Mouse (Mus musculus): ENCODE results near the gene Bbs5. TPM values are rescaled to one million over a fixed set of nuclear protein-coding genes. Genes with fewer than 3 reads are reported as not detected.

Gene Bbs5
- 0.66 TPM for polyA plus RNA-seq (2017; shearing (Covaris generic))

DNA sequence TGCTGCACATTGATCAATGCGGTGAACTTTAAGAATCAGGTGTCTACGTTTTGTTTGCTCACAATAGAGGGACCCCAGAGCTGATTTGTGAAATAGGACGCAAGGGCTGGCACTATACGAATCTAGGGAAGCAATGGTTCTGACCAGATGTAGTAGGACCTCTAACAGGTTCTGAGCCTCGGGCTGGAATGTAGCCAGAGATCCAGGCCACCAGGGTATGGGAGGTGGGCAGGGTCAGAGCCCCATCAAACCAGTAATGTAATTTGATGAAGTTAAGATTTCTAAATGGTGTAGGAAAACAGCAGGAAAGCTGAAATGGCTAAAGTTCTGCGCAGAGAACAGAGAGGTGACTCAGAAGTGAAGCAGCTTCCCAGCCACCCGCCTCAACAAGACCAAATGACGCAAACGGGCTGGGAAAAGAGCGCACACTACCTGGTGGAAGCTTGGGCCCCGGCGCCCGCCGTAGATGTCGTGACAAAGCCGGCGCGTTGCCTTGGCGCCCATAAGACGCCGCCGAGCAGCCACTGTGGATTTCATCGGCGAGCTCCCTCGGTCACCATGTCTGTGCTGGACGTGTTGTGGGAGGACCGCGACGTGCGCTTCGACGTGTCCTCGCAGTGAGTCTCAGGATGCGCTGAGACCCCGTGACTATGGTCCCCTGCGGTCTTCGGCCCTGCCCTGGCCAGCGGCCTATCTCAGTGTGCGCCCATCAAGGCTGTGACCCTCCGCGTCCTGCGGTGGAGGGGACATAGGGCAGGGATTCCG lies at the start of gene Bbs5:
TSS of gene Bbs5 (plus strand) at position 446 of the 765 bp plus-strand sequence.

DNA sequence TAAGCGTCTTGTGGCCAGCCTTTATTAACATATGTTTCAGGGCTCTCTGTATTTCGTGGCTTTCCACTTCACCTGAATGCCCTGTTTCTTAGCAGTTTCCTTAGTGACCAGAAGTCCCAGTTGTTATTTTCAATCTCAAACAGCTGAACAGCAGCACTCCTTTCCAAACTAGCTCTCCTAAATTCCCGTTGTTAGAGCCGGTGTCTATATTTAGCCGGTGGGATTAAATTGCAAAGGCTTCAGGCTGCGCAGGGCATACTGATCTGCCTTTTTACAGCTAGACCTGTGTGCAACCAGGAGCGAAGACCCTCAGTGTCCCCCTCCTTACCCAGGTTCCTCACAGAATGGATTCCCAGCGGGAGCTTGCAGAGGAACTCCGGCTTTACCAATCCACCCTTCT lies 22.9 kb downstream of the Bbs5 start, which contains the start of gene Klhl41:
TSS of gene Klhl41 (plus strand) at position 268 of the 400 bp plus-strand sequence.

DNA sequence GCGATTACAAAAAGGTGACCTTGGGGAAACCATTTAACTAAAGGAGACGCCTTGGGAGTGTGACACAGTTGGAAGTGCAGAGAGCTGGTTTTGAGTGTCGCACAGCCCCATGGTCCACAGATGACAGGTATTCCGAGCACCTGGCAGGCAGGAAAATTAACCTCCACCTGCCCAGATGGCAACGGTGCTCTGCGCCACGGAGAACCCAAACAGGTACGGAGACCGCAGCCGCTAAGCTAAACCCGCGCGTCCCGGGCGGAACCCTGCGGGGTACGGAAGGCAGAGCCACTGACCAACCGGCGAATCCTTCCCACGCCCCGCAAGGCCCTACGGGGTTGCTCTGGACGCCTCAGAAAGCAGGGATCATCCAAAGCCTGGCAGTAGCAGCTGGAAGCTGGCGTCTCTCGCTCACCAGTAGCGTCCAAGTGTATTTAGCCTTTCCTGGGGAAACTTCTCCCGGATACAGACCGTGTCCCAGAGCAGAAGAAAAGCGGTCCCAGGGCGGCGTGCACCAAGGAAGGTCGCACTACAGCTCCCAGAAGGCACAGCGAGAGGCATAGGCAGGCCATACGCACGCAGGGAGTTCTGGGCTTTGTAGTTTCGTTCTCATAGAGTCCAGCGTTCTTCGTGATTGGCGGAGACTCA lies 66.1 kb downstream of the Bbs5 start, which contains the start of gene Fastkd1:
TSS of gene Fastkd1 (minus strand) at position 536 of the 645 bp plus-strand sequence.

Other genes starting within 250 kb of the Bbs5 start
- not detected for gene Lrp2, start 61.1 kb upstream of the Bbs5 start, polyA plus RNA-seq (2017; shearing (Covaris generic))
- gene Klhl41, start 22.9 kb downstream of the Bbs5 start, polyA plus RNA-seq (2017; shearing (Covaris generic)), result not detected
- 15.3 TPM for gene Fastkd1, start 66.3 kb downstream of the Bbs5 start, polyA plus RNA-seq (2017; shearing (Covaris generic))
- 194 TPM for gene Ppig, start 75.4 kb downstream of the Bbs5 start, polyA plus RNA-seq (2017; shearing (Covaris generic))
- 4.0 TPM for gene Ccdc173, start 142.4 kb downstream of the Bbs5 start, polyA plus RNA-seq (2017; shearing (Covaris generic))
- 55.6 TPM for gene Phospho2, start 142.5 kb downstream of the Bbs5 start, polyA plus RNA-seq (2017; shearing (Covaris generic))
- gene Klhl23, start 174.8 kb downstream of the Bbs5 start, polyA plus RNA-seq (2017; shearing (Covaris generic)), result 0.12 TPM
- 332 TPM for gene Ssb, start 214.4 kb downstream of the Bbs5 start, polyA plus RNA-seq (2017; shearing (Covaris generic))
- 40.0 TPM for gene Mettl5, start 238.4 kb downstream of the Bbs5 start, polyA plus RNA-seq (2017; shearing (Covaris generic))

Data from inflammation-experienced regulatory T-cells, adult 16 weeks (primary cell).